Mouse (Mus musculus): Measurements from ENCODE around the gene Phlda2.

Phlda2 gene

GRCm38 (mm10) chr7:143501643-143502417 lies 1.1 kb downstream of the Phlda2 start:
- peak; percentile 77 for DNase-seq

DNA sequence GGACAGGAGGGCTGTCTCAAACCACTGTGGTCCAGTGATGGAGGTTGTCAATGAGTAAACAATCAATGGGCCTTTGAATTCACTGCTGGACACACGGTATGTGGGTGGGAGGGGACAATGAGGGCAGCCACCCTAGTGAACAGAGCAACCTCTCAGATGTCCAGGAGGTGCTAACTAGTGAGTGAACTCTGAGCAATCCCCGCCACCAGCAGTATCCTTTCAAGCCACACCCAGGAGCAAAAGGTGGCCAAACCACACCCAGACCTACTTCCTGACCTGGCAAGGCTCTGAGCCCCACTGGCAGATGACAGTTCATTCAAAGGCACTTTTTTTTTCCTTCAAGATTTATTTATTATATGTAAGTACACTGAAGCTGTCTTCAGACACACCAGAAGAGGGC lies 2.0 kb downstream of the Phlda2 start:
- DNase-seq: peak; percentile 53

DNA sequence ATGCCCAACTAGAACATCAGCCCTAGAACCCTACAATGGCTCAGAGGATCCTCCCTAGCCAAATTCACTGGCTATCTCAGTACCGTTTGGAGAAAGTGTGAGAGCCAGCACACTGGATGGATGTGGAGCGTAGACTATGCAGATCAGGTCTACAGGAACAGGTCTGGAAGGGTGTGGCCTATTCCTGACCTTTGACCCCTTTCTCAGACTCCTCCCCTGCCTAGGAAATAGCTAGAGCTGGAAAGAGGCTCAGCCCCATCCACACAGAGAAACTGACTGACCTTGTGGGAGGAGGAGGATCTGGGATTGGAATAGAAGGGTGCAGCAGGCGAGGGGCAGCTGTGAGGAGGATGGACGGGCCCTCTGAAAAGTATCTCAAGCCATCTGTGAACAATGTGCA lies 4.4 kb downstream of the Phlda2 start:
- no peak for DNase-seq

GRCm38 (mm10) chr7:143495104-143495961 lies 7.6 kb downstream of the Phlda2 start:
- DNase-seq: no peak

- DNase-seq: no peak
These were observed 9.3 kb downstream of the Phlda2 start for GRCm38 (mm10) chr7:143493616-143494126.

DNA sequence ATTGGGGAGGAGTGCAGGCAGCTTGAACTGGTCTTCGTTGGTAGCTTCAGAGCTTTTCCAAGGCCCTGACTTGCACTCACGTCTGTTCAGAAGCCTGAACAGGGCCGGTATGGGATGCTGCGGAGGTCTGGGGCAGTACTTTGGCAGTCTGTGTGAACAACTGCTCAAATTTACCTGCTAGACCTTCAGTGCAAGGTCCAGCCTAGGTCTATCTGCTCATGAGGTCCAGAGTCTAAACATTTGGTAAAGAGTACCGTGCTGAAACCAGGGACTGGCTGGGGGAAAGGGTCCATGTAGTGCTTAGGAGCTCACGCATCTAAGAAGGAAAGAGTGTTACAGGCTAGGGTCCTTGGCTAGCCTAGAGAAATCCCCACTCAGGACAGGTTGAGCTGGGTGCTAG lies 13.2 kb downstream of the Phlda2 start:
- DNase-seq: no peak

DNA sequence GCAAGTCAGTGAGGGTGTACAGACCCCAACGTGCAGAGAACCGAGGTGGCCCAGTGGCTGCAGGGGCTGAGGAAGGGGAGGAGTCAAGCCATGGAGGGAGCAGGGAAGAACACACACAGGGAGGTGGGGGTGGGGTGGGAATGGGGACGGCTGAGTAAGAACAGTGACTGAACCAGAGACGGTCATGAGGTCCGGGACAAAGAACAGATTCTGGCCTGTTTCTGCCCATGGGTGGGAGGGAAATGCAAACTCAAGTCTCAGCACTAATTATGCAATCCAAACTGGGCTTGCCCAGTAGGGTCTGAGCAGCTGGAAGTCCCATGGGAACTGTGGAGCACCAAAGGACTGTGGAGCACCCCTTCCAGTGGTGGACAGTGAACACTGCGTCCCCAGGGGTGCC lies 20.4 kb downstream of the Phlda2 start:
- no peak for DNase-seq

DNA sequence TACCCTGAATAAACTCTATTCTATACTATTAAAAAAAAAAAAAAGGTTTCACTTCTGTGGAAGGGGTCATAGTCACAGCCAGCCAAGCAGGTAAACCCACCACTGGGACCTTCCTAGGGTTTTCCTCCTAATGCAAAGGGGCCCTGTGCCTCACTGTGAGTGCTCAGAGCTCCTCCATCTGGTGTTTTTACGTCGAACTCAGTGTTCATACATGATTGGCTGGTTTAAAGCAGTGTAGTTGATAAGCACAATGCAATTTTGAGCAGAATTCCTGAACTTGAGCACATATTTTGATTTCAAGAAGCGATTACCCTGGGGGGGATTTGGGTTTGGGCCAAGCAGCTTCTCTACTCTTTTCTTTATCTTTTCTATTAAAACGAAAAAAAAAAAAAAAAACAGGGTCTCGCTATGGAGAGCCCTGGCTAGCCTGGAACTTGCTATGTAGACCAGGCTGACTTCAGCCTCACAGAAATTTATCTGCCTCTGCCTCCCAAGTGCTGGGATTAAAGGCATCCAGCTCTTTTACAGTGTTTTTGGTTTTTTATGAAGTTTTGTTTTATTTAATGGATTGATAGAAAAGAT lies 21.1 kb downstream of the Phlda2 start:
- no peak for DNase-seq

- DNase-seq: peak; percentile 85
These were observed 22.5 kb downstream of the Phlda2 start for GRCm38 (mm10) chr7:143480498-143480897.

- DNase-seq: no peak
These were observed 25.1 kb downstream of the Phlda2 start for GRCm38 (mm10) chr7:143477800-143478199.

DNA sequence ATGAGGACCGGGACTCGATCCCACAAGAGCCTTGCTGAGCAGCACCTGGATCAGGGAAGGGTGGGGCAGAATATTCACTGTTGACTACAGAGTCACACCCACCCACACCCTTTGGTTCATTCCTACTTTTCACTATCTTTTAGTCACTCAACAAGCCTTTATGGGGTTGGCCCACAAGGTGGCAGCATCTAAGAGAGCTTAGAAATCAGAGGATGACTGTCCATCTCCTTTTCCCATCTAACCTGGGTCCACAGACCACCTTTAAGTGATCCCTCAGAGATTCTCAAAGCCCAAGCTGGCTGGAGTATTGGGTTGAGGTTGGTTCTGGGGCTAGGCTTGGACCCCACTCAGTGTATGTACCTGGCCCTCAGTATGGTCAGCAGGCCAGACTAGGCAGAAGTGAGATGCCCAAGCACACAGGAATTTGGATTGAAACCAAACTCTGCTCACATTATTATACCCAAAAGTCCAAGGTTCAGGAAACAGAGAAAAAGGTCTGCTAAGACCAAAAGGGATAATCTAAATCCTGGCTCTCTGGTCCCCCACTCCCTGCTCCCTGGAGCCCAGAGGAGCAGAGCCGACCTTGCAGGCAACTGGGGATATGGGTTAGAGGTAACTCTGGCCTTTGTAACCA lies 26.1 kb downstream of the Phlda2 start:
- DNase-seq: no peak

- peak; percentile 74 for DNase-seq
These were observed 27.1 kb downstream of the Phlda2 start for GRCm38 (mm10) chr7:143475876-143476275.

- DNase-seq: peak; percentile 63
These were observed 28.1 kb downstream of the Phlda2 start for GRCm38 (mm10) chr7:143474811-143475210.

GRCm38 (mm10) chr7:143473347-143474101 lies 29.4 kb downstream of the Phlda2 start, which contains the start of gene Slc22a18:
Gene Slc22a18, plus strand, starts transcription at chr7:143473736.
- peak; percentile 58 for DNase-seq

- DNase-seq: peak; percentile 88
These were observed 33.0 kb downstream of the Phlda2 start for GRCm38 (mm10) chr7:143469946-143470345.

DNA sequence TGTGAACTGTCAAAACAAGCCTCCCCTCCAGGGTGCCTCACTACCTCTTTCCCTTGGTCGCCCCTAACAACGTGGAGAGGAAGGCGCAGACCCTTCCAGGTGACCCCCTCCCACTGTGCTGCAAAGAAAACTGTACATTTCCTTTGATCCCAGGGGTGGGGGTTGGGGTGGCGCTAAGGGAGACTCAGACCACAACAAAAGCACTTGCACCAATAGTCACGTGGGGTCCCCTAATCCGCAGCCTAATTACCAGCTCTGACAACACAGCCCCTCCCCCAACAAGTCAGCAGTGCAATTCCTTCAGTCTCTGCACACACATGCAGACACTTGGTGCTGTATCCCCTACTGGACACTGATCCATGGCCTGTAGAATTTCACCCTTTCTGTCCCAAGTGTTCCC lies 35.2 kb downstream of the Phlda2 start:
- no peak for DNase-seq

- peak; percentile 90 for DNase-seq
These were observed 36.8 kb downstream of the Phlda2 start for GRCm38 (mm10) chr7:143466099-143466677.

DNA sequence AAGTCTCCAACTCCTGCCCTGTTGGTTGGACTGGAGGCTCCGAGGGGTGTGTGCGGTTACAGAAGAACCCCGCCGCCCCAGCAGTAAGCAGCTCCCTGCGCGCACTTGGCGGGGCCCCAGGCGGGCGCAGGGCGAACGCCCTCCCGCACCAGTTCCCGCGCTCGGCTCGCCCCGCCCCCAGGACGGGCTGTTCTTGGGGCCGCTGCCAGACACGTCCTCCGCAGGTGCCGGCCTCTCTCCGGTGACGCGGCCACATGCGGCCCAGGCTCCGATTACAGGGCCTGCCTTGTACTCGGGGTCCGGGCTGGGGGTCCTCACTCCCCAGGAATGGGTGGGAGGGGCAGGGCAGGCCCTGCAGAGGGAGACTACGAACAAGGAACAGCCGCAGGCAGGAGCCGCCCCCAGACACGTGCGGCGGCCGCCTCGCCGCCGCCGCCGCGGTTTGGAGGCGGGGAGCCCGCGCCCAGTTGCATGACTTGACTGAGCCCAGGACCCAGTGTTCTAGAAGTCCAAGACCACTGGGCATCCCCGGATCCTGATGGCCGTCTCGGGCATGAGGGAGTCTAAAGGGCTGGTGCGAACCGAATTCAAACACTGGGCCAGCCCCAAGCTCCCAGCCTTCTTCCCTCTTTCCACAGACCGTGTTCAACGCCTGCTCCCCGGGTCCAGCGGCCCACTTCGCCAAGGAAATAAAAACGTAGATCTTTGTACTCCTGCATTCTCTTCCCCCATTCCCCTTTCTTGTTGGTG lies 38.0 kb downstream of the Phlda2 start:
- DNase-seq: peak; percentile 74

DNA sequence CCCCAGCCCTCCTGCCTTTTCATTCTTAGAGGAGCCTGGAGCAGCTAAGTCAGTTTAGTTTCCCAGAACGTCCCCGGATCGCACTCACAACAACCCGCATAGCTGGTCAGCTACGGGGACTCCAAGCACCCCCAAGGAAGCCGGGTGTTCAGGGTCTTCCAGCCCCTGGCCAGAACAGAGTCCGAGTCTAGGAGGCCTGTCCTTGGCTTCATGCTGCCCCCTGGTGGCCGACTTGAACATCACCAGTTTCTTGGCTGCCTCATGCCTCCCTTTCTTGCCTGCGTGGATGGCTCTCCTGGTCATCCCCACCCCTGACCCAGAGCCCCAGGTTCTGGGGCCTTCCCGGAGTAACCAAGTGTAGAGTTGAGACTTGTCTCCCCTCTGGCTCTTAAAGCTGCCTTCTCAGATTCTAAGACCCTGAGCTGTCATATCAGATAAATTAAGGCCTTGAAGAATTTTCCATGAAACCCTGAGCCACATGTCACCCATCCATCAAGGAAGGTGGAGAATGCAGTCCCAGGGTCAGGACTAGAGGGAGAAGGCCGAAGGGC lies 39.0 kb downstream of the Phlda2 start:
- DNase-seq: peak; percentile 87

DNA sequence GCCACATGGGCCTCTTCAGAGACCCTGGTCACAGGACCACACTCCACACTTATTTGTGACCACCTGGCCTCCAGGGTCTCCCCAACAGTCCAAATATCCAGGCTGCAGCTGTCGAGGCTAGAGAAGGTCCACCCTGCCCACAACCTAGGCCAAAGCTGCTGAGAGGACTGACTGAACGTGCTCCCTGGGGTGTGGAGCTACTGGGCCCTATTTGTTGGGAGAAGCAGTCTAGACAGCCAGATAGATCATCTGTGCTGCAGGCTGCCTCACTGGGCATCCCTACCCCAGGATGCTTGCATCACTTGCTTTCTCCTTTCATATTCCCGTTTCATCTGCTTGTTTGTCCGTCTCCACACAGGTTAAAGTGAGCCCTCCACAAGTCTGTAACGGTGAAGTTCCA lies 40.4 kb downstream of the Phlda2 start:
- no peak for DNase-seq

DNA sequence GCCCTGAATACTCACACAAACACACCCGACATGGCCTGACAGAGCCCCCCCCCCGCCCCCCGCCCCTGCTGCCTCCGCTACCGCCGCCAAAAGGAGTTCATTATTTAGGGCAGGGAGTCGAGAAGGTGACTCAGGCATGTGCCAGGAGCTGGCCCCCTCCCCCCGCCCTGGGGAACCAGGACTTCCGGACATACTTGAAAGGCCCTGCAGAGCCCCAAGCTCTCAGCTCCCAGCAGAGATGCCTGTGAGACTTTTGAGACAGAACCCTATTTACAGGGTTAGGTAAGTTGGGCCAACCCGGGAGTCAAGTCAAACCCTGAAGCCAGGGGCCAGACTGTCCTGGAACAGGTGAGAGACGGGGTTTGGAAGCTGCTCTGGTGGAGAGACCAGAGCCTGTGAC lies 41.0 kb downstream of the Phlda2 start:
- no peak for DNase-seq

Data from kidney, postnatal 10 days (tissue).